ENCODE assay signal across 25 mouse cellular contexts in genomic region chr1:61418396-61418795, GRCm38 (mm10).
A peak's percentile ranks its signal among the peaks of the same experiment; 100 is the strongest.
DNase-seq lines count a peak whose midpoint lies in the region; ATAC-seq and TF ChIP-seq lines count a peak whose summit lies in the region.
"Had no signal": no experiment of that assay in that cellular context is flagged by ENCODE, and none has a peak within 500 bp of the region (broad histone marks: within the 10 kb centered on the region; RNA-seq: fewer than 3 reads in every experiment).

No protein-coding gene starts in this region.

- no peak overlapping the region for H3K27ac ChIP-seq in cerebellum, adult 2 months (ENCODE audit: insufficient read depth, low read length)
- peak overlapping the region; percentile 69 for H3K27ac ChIP-seq in hindbrain, embryonic 14.5 days
- H3K27ac ChIP-seq in hindbrain, postnatal 0 days: no peak overlapping the region
- H3K27ac ChIP-seq in midbrain, embryonic 15.5 days: peak overlapping the region; percentile 62
- H3K27ac ChIP-seq in midbrain, embryonic 10.5 days (replicated peaks): no peak overlapping the region
- peak overlapping the region; percentile 60; the same call in 1 of the 2 replicates for H3K27ac ChIP-seq in midbrain, embryonic 16.5 days (ENCODE audit: low read length)
- H3K27ac ChIP-seq: embryonic facial prominence, embryonic 15.5 days; heart, adult 2 months; limb, embryonic 13.5 days; liver, embryonic 12.5 days; neural tube, embryonic 15.5 days; stomach, embryonic 15.5 days had no signal

- no peak overlapping the region for H3K4me2 ChIP-seq in hindbrain, embryonic 14.5 days (replicated peaks)
- H3K4me2 ChIP-seq in hindbrain, postnatal 0 days (ENCODE audit: low read depth, low read length): no peak overlapping the region
- H3K4me2 ChIP-seq in midbrain, embryonic 15.5 days: no peak overlapping the region
- no peak overlapping the region for H3K4me2 ChIP-seq in midbrain, embryonic 16.5 days (ENCODE audit: low read length)
- H3K4me2 ChIP-seq: embryonic facial prominence, embryonic 15.5 days; limb, embryonic 13.5 days; liver, embryonic 12.5 days; stomach, embryonic 15.5 days had no signal

- no peak for TF ChIP-seq CTCF in cerebellum, adult 2 months (IDR thresholded peaks at IDR 0.05; ENCODE audit: borderline replicate concordance, insufficient read depth, low read depth, low read length)
- no peak for TF ChIP-seq CTCF in hindbrain, postnatal 0 days (IDR thresholded peaks at IDR 0.05; ENCODE audit: low read depth)

- no peak overlapping the region for H3K4me3 ChIP-seq in cerebellum, adult 2 months (replicated peaks; ENCODE audit: insufficient read depth, low read depth, low read length)
- H3K4me3 ChIP-seq in hindbrain, embryonic 14.5 days (replicated peaks; ENCODE audit: low read length): no peak overlapping the region
- no peak overlapping the region for H3K4me3 ChIP-seq in hindbrain, postnatal 0 days (ENCODE audit: low read length)
- no peak overlapping the region for H3K4me3 ChIP-seq in midbrain, embryonic 15.5 days
- H3K4me3 ChIP-seq in midbrain, embryonic 10.5 days: no peak overlapping the region
- H3K4me3 ChIP-seq in midbrain, embryonic 16.5 days (ENCODE audit: low read depth, low read length): no peak overlapping the region
- H3K4me3 ChIP-seq: embryonic facial prominence, embryonic 15.5 days; heart, adult 2 months; limb, embryonic 13.5 days; liver, embryonic 12.5 days; neural tube, embryonic 15.5 days; stomach, embryonic 15.5 days had no signal

- no peaks in the 10 kb centered on the region for H3K36me3 ChIP-seq in hindbrain, embryonic 14.5 days (replicated peaks; ENCODE audit: control insufficient read depth, insufficient read depth)
- no peaks in the 10 kb centered on the region for H3K36me3 ChIP-seq in hindbrain, postnatal 0 days (ENCODE audit: insufficient read depth, low read length)
- H3K36me3 ChIP-seq in midbrain, embryonic 15.5 days (replicated peaks): no peaks in the 10 kb centered on the region
- no peaks in the 10 kb centered on the region for H3K36me3 ChIP-seq in midbrain, embryonic 10.5 days
- H3K36me3 ChIP-seq in midbrain, embryonic 16.5 days (ENCODE audit: control insufficient read depth, insufficient read depth, low read length): no peaks in the 10 kb centered on the region
- H3K36me3 ChIP-seq: embryonic facial prominence, embryonic 15.5 days; limb, embryonic 13.5 days; liver, embryonic 12.5 days; neural tube, embryonic 15.5 days; stomach, embryonic 15.5 days had no signal

- DNase-seq in cerebellum, postnatal 14 days: peak; percentile 16 to 32
- no peak for DNase-seq in cerebellum, adult 2 months
- no peak for DNase-seq in hindbrain, embryonic 14.5 days (ENCODE audit: low spot score)
- DNase-seq in hindbrain, postnatal 0 days (ENCODE audit: low spot score): no peak
- no peak for DNase-seq in midbrain, embryonic 10.5 days (ENCODE audit: low spot score)
- no peak for DNase-seq in lung, adult 18-20 months
- DNase-seq: adrenal gland, adult 2 months; cerebellum, adult 8-10 months; gastrocnemius, postnatal 10 days; kidney, adult 2 months; kidney, postnatal 10 days; lung, adult 2 months; lung, postnatal 14 days; right cerebral cortex, adult 18-20 months; right cerebral cortex, postnatal 4 days; thymus, postnatal 25 days had no signal

- H3K27me3 ChIP-seq in cerebellum, adult 2 months (ENCODE audit: control insufficient read depth, insufficient read depth, low read length): no peaks in the 10 kb centered on the region
- H3K27me3 ChIP-seq in hindbrain, embryonic 14.5 days (ENCODE audit: control insufficient read depth, insufficient read depth, low read length): no peaks in the 10 kb centered on the region
- H3K27me3 ChIP-seq in hindbrain, postnatal 0 days (ENCODE audit: insufficient read depth, low read length): no peaks in the 10 kb centered on the region
- no peaks in the 10 kb centered on the region for H3K27me3 ChIP-seq in midbrain, embryonic 15.5 days (replicated peaks)
- no peaks in the 10 kb centered on the region for H3K27me3 ChIP-seq in midbrain, embryonic 10.5 days (ENCODE audit: low read depth, poor library complexity, severe bottlenecking)
- no peaks in the 10 kb centered on the region for H3K27me3 ChIP-seq in midbrain, embryonic 16.5 days (ENCODE audit: control insufficient read depth, insufficient read depth, low read depth, low read length)
- H3K27me3 ChIP-seq: embryonic facial prominence, embryonic 15.5 days; limb, embryonic 13.5 days; liver, embryonic 12.5 days; neural tube, embryonic 15.5 days; stomach, embryonic 15.5 days had no signal

- H3K9ac ChIP-seq in hindbrain, embryonic 14.5 days: no peak overlapping the region
- no peak overlapping the region for H3K9ac ChIP-seq in hindbrain, postnatal 0 days (replicated peaks; ENCODE audit: low read length)
- H3K9ac ChIP-seq in midbrain, embryonic 15.5 days: no peak overlapping the region
- H3K9ac ChIP-seq in midbrain, embryonic 16.5 days (ENCODE audit: low read depth, low read length): no peak overlapping the region
- H3K9ac ChIP-seq: embryonic facial prominence, embryonic 15.5 days; limb, embryonic 13.5 days; liver, embryonic 12.5 days; neural tube, embryonic 15.5 days; stomach, embryonic 15.5 days had no signal

- H3K4me1 ChIP-seq in cerebellum, adult 2 months (ENCODE audit: control insufficient read depth, insufficient read depth, low read length): no peaks in the 10 kb centered on the region
- peaks cover 19% of the 10 kb centered on the region for H3K4me1 ChIP-seq in hindbrain, embryonic 14.5 days (replicated peaks; ENCODE audit: control insufficient read depth, insufficient read depth, low read length)
- peaks cover 3% of the 10 kb centered on the region; the same call in 1 of the 2 replicates for H3K4me1 ChIP-seq in hindbrain, postnatal 0 days (ENCODE audit: insufficient read depth, low read length)
- H3K4me1 ChIP-seq in midbrain, embryonic 15.5 days: peaks cover 21% of the 10 kb centered on the region
- peaks cover 8% of the 10 kb centered on the region for H3K4me1 ChIP-seq in midbrain, embryonic 10.5 days
- H3K4me1 ChIP-seq in midbrain, embryonic 16.5 days (ENCODE audit: control insufficient read depth, insufficient read depth, low read length): peaks cover 17% of the 10 kb centered on the region
- H3K4me1 ChIP-seq: liver, embryonic 12.5 days had no signal

- 37% methylated on average over 5 of the region's 5 CpGs for WGBS in cerebellum, adult 2 months
- 54% methylated on average over 5 of the region's 5 CpGs for WGBS in hindbrain, embryonic 14.5 days
- 57% methylated on average over 5 of the region's 5 CpGs for WGBS in hindbrain, postnatal 0 days
- 49% methylated on average over 5 of the region's 5 CpGs for WGBS in midbrain, embryonic 15.5 days
- WGBS in midbrain, embryonic 10.5 days: 67% methylated on average over 5 of the region's 5 CpGs
- 45% methylated on average over 5 of the region's 5 CpGs for WGBS in midbrain, embryonic 16.5 days

- no peaks in the 10 kb centered on the region for H3K9me3 ChIP-seq in hindbrain, embryonic 14.5 days (ENCODE audit: control insufficient read depth, low read length)
- no peaks in the 10 kb centered on the region for H3K9me3 ChIP-seq in hindbrain, postnatal 0 days (ENCODE audit: low read length)
- H3K9me3 ChIP-seq in midbrain, embryonic 15.5 days: no peaks in the 10 kb centered on the region
- no peaks in the 10 kb centered on the region for H3K9me3 ChIP-seq in midbrain, embryonic 10.5 days (replicated peaks)
- H3K9me3 ChIP-seq in midbrain, embryonic 16.5 days (replicated peaks; ENCODE audit: control insufficient read depth, low read length, poor library complexity, severe bottlenecking): no peaks in the 10 kb centered on the region
- H3K9me3 ChIP-seq: embryonic facial prominence, embryonic 15.5 days; limb, embryonic 13.5 days; liver, embryonic 12.5 days; neural tube, embryonic 15.5 days; stomach, embryonic 15.5 days had no signal

- ATAC-seq in hindbrain, embryonic 14.5 days (ENCODE audit: low FRiP score): no peak
- no peak for ATAC-seq in hindbrain, postnatal 0 days
- no peak for ATAC-seq in midbrain, embryonic 15.5 days (replicated peaks)
- ATAC-seq in midbrain, embryonic 16.5 days: no peak
- ATAC-seq: forebrain, embryonic 14.5 days; liver, embryonic 12.5 days had no signal

- TF ChIP-seq POLR2A in cerebellum, adult 2 months (IDR thresholded peaks at IDR 0.05; ENCODE audit: borderline replicate concordance, insufficient read depth, low read length): no peak

Comparison
In these comparisons a context has a peak if more than half of its experiments do, and no peak if none do; other contexts are left out.
1. DNase-seq: peak in cerebellum, postnatal 14 days (2 of 2); none in cerebellum, adult 2 months (0 of 2), hindbrain, embryonic 14.5 days (single experiment), hindbrain, postnatal 0 days (single experiment), midbrain, embryonic 10.5 days (single experiment) and lung, adult 18-20 months (0 of 2).
2. H3K27ac ChIP-seq: peak in hindbrain, embryonic 14.5 days (single experiment), midbrain, embryonic 15.5 days (single experiment) and midbrain, embryonic 16.5 days (single experiment); none in cerebellum, adult 2 months (single experiment), hindbrain, postnatal 0 days (single experiment) and midbrain, embryonic 10.5 days (single experiment).